Mouse (Mus musculus): ENCODE data around the gene Wt1.

Gene Wt1

DNA sequence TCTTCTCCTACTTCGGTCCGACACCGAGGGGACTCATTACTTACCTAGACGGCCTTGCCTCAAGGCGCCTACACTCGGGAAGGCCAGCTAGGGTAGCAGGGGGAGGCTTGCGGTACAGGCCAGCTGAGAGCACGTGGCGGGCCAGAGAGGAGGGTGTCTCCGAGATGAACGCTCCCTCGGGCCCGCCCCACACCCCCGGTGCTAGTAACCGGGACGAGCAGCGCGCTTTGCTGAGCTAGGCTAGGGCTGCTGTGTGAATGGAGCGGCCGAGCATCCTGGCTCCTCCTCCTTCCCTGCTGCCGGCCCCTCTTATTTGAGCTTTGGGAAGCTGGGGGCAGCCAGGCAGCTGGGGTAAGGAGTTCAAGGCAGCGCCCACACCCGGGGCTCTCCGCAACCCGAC, at the start of gene Wt1:
Wt1 (plus strand) TSS at position 251 of the 400 bp plus-strand sequence.
- DNase-seq (ENCODE audit: extremely low spot score, low read depth, low spot score): no peak

DNA sequence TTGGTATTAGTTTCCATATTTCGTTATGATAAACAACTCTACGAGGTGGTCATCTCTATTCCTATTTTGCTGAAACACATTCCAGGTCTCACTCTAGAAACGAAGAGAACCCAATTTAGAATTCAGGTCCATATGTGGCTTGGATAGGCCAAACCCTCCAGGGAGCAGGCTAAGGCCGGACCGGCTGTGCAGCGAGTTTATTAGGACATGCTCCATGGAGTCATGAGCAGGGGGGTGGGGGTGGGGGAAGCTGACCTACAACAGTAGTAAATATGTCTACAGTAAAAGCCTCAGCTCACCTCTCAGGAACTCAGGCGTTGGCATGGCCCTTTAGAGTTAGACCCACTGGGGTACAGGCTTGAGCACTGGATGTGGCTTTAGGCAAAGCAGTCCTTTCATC, 49.2 kb upstream of the Wt1 start:
- no peak for DNase-seq (ENCODE audit: extremely low spot score, low read depth, low spot score)

DNA sequence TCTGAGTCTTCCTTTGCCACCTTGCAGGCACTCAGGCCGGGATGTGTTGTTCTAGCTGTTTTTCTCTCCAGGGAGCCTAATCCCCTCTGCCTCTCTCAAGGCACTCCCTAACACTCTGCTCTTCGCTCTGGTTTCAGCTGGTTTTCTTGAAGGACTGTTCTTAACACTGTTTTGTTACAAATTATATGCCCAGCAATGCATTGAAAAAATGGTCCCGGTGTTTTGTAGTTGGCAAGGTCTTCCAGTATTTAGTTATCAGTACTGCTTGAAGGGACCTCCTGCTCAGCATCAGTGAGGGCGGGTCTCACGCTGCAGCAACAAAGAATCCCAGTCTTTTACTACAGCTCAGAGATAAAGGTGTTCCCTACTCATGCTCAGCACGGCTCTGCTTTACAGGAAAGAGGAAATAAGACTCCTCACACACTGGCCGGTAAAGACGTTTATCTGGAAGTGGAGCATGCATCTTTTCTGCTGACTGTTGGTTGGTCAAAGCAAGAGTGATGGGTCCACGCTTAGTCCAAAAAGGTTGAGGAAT, 44.0 kb upstream of the Wt1 start:
- DNase-seq (ENCODE audit: extremely low spot score, low read depth, low spot score): no peak

DNA sequence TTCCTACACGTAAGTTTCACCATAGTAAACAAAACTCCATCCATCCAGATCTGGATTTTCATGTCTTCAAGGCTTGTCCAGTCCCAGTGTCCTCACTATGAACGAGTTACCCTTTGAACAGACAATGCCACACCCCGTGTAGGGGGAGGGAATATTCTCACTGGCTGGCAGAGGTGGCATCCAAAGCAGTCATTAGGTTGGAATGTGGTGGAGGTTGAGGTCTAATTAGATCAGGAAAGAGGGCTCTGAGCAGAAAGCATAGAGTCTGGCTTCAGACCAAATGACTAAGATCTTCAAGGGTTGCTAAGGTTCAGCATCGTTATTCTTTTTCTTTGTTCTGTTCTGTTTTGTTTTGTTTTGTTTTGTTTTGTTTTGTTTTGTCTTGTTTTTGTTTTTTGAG, 42.3 kb upstream of the Wt1 start:
- no peak for DNase-seq (ENCODE audit: extremely low spot score, low read depth, low spot score)

DNA sequence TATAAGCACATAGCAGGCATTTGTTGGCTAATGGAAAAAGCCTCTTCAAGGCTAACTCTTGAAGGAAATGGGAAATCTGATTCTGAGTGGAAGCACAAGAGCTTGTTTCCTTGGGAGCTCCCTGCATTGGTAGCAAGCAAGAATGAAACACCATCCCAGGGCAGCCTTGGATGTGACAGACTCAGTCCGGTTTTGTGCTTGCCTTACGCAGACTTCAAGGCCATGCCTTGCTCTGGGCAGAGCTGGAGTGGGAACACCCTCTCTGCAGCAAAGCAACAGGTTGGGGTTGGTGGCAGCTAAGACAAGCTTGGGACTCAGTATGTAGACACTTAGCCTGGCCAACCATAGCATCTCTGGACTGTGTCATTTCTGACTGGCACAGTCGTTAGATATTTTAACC, 40.2 kb upstream of the Wt1 start:
- DNase-seq (ENCODE audit: extremely low spot score, low read depth, low spot score): no peak

DNA sequence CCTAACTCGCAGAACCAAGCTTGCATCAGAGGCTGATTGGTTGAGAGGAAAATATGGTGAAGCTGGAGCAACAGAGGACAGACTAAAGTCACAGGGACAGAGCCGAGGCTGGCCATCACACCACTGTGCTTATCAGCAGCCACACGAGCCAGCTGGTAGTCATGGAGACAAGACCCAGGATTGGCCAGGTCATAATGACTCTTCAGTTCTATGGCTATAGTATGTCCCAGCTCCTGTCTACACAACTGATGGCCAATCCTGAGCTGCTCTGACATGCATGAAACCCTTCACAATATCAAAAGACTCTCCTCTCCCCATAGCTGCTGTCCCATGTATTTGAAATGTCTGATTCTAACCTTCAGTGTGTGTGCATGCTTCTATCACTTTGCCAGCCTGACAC, 38.3 kb upstream of the Wt1 start:
- DNase-seq (ENCODE audit: extremely low spot score, low read depth, low spot score): no peak

DNA sequence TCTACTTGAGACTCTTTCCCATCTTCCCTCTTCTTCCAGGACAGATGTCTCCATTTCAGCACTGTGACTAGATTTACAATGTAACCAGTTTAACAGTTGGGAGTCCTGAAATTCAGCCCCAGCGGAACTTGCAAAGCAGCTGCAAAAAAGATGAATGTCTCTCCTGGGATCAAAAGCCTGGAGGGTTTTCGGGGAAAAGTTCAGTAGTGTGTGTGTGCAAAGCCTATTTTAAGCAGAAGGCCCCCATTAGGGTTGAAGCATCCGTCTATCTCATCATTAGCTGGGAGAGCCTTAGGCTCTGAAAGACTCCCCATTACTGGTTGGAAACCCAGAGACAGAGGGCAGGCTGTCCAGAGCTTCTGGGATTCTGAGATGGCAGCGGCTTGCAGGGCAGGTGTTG, 37.2 kb upstream of the Wt1 start:
- no peak for DNase-seq (ENCODE audit: extremely low spot score, low read depth, low spot score)

DNA sequence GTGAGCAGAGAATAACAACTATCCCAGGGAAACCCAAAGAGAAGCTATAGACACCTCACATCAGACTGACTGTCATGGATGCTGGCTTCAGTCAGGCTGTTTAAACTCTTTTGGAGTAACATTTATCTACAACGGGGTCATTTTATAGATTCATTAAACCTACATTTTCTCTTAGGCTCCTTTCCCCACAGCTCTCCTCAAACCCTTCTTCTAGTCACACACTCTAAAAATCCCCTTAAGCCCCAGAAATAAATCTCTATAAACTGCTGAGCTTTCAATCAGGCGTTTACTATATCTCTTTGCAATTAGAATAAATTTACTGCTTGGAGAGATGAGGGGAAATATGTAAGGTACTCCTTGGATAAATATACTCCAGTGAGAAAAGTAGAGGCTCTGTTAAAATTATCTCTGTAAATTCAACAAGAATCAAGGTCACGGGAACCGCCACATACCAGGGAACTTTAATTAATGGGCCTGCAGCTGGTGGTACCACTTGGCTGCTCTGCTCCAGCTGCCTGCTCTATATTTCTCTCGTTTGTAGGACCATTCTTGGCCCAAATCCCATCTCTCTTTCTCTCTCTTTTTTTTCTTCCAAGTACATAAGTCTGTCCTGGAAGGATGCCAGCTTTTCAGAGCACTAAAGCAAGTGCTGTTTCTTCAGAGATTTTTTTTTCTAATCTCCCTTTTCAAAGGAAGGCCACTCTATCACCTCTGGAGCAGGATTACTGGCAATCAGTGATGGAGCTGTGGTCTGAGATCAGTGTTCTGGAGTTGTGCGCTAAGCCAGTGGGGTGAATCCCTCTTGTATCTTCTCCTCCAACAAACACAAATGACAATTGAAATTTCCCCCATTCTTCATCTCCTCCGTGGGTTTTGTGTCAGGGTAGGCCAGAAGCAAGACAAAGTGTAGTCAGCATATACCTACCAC, 36.5 kb upstream of the Wt1 start:
- no peak for DNase-seq (ENCODE audit: extremely low spot score, low read depth, low spot score)

DNA sequence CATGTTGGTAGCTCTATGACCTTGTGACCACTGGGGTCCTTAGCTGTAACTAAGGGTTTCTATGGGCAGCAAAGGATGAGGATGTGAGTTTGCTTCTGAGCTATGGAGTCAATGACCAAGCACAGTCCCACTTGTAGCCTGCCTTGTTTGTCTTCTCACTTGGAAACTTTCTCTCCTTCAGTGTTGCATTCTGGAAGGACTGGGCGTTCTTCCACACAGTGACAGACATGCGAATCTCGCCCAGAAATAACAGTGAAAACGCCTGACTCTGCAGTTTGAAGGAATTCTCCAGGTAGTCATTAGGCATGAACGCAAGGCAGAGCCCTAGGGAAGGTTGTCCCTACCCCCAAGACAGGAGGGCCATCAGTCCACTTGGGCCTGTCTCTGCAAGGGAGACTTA, 35.3 kb upstream of the Wt1 start:
- no peak for DNase-seq (ENCODE audit: extremely low spot score, low read depth, low spot score)

DNA sequence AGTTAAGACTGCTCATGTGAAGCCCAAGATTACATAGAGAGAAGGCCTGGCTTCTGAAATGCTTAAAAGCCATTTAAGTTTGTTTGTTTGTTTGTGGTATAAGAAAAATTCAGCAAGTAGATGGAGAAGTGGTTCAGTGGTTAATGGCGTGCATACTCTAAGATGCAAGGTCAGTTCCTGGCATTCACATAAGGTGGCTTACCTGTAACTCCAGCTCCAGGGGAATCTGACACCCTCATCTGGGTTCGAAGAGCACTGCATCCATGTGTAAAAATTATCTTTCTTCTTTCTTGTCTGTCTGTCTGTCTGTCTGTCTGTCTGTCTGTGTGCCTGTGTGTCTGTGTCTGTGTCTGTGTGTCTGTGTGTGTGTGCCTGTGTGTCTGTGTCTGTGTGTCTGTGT, 34.6 kb upstream of the Wt1 start, which contains the start of gene Gm11060:
Gm11060 (plus strand) TSS at position 301 of the 400 bp plus-strand sequence.
- no peak for DNase-seq (ENCODE audit: extremely low spot score, low read depth, low spot score)

DNA sequence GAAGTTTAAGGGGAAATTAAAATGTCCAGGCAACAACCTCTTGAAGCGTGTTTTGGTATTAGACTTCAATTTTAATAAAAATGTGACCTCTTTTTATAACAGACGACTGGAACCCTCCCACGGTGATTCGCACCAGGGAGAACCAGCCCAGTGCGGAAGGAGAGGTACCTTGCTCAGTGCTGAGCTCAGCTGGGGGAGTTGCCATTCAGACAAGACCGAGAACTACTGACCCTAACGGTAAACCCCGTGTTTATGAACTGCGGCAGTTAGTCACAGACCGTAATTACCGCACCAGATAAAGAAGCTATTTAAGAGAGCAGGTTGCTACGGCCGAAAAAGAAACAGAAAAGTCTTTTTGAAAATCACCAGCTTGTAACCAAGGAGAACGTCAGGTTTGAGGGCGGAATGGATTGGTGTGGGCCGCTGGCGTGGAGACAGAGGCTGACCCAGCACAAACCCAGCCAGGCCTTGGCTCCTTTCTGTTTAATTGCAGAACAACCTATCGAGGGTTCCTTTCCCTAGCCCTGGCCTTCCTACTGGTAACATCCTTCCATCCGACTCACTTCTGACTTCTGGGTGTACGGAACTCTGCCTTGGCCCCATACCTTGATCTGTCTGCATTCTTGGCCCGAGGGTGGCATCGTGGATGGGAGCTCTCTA, 28.9 kb upstream of the Wt1 start:
- DNase-seq (ENCODE audit: extremely low spot score, low read depth, low spot score): no peak

DNA sequence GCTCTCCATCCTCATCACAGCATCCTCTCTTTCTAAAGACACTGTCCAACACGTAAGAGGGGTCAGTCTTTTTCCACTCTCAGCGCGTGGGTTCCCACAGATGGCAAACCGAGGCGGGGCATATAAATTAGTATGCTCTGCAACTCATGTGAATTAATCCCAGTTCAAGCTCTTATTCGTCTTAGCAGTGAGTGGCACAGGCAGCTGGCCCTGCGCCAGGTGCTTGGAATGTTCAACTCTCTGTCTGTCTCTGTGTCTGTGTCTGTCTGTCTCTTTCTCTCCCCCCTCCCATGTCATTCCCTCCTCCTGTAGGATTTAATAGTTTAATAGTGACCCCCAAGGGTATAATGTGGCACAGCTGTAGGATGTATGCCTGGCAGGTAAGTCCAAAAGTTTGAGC, 26.9 kb upstream of the Wt1 start:
- DNase-seq (ENCODE audit: extremely low spot score, low read depth, low spot score): no peak

DNA sequence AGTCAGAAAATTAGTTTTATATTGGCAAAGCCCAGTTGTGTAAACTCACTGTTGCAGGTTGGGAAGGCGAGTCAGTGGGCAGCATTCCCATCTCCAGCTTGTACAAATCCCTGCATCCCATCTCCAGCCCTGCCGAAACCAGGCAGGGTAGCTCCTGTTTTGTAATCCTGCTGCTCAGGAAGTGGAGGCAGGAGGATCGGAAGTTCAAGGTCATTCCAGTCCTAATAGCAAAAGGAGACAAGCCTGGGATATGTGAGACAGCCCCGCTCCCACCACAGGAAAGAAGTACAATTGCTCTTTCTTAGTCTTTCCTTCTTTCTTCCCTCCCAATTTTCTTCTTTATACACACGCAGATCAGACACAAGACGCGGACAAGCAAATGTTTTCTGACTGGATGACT, 25.8 kb upstream of the Wt1 start:
- DNase-seq (ENCODE audit: extremely low spot score, low read depth, low spot score): no peak

DNA sequence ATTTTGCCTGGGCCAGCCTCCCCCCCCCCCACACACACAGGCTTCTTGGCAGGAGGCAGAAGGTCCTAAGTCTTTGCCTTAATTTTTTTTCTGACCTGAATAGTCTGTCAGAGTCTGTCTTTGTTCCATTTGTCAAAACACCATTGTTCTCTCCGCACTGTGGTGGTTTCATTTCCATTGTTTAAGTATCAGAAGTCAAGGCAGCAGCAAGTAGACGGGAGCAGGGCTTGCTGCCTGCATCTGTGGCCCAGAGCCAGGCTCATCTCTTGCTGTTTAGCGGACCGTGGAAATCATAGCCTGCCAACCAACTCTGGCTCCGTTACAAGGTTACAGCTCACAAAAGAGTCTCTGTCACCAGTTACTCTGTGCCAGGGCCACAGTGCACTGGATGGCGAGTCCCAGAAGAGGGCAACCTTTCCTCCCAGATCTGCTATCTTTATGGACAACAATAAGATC, 17.6 kb upstream of the Wt1 start:
- DNase-seq (ENCODE audit: extremely low spot score, low read depth, low spot score): no peak

DNA sequence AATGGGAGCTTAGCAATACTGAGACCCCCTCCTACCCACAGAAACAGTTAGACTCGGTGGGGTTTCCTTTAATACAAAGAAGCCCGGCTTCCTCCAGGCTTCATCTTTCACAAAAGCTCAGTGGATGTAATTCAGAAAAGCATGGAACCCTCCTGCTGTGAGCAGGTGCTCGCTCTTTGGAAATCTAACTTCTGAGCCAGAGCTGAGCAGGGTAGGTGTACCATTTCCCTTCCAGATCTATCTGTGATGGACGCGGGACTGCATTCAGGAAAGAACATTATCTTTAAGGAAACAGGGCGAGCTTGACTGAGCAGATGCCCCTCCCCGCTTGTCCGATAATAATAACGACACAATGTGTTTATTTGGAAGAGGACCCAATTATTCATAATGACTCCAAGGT, 12.3 kb upstream of the Wt1 start:
- no peak for DNase-seq (ENCODE audit: extremely low spot score, low read depth, low spot score)

DNA sequence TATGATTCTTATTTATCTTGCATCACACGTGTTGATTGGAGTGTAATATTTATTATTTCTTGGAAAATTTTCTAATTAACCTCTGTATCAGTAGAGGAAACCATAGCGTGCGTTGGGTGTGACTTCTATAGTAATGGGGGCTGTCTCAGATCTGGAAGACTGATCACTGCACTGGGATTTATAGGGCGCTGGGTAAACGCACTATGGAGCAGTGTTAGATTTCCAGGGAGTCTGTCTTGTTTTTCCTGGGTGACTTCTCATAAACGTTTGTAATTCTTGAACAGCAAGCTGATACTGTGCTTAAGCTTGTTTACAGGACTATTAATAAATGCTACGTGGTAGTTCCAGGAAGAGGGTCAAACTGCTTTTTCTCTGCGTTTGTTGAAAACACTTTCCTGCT, 8.7 kb upstream of the Wt1 start:
- DNase-seq (ENCODE audit: extremely low spot score, low read depth, low spot score): no peak

DNA sequence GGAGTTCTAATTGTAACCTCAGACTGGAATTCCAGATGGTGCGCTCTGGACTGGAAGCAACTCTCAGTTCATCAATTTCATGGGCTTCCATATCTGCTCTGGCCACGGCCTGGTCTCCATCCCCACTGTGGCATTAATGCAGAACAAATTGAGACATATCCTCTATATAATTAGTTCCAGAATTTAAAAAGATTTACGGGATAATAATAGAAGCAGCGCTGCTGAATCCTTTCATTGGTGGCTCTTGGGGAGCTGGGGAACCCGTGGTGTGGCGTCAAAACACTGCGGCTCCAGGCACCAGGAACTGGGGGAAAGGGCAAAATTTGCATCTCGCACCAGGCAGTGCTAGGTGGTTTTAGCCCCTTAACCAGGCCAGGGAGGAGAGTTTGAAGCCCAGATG, 4.1 kb upstream of the Wt1 start:
- DNase-seq (ENCODE audit: extremely low spot score, low read depth, low spot score): no peak

DNA sequence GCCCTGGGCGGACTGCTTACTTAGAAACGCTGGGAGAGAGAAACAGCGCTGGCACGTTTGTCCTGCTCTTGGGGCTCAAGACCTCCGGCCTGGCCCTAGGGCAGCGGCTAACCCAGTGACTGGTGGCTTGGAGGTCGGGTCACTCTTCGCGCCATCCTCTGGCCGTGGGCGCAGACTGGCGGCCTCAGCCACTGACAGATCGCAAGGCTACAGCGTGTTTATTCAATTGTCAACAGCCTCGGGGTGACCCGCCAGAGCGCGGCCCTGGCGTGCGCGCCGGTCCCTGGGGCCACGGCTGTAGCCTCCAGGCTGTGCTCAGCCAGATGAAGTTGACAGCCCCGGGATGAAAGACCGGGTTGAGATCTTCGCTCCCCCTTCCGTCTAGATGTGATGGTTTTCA, 3.4 kb upstream of the Wt1 start:
- no peak for DNase-seq (ENCODE audit: extremely low spot score, low read depth, low spot score)

DNA sequence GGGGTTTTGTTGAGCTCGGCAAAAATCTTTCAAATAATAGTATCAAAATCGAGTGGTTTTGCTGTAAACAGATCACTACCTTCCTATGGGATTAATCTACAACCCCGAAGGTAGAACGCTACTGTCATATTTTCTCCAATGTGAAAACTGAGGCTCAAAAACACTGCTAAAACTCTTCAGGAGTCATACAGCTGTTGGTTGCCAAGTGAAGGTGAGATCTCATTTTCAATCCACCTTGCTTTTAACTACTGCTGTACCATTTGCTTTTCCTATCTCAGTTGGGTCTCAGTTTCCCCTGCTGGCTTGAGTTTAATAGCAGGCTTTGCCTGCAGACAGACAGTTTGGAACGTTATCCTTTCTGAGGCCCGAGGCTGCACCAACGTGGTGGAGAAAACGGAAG, 2.9 kb upstream of the Wt1 start:
- DNase-seq (ENCODE audit: extremely low spot score, low read depth, low spot score): no peak

DNA sequence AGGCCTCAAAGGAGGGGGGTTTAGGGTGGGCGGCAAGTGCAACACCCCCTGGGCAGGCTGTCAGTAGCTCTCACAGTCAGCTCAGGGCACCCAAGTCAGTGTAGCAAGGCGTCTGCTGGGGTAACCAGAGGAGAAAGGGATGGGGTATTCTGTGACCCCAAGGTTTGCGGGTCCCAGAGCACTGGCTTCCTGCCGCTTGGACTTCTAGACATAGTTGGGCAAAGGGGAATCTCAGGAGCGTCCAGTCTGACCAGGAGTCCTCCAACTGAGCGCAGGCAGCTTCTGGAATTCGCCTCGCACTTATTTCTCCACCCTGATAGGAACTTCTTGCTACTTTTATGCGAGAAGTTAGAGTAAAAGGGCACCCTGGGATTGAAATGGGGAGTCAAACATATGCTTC, 2.4 kb upstream of the Wt1 start:
- no peak for DNase-seq (ENCODE audit: extremely low spot score, low read depth, low spot score)

DNA sequence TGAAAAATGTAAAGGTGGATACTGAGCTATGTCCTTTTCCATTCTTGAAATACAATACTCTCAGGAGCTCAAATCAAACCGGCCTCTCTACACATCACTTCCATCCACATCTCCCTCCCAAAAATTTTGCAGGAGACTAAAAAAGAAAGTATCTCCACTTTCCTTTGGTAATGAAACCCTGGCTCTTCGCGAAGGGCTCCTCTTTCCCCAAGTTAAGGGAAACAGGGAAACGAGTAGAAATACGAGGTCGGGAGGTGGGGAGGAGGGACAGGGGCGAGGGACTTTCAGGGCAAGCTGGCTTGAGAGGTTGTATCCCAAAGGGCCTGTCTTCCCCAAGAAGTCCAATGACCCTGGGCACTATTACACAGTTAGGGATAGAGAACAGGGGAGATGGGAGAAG, 1.9 kb upstream of the Wt1 start:
- DNase-seq (ENCODE audit: extremely low spot score, low read depth, low spot score): no peak

DNA sequence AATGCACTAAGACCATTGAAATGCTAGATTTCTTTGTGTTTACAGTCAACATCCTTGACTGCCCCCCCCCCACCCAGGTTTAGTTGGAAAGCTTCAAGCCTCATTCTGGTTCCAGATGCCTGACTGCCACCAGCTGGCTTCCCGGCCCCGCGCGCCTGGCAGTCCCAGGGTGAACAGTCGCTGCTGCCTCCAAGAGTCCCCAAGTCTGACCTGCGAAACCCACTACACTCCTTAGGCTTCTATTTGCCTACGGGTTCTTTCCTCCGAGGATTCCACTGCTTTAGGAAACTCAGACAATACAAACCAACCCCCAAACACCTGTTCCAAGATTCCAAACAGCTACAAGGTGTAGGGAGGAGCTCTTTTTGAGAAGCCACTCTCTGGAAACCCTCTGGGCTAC, 1.1 kb upstream of the Wt1 start:
- no peak for DNase-seq (ENCODE audit: extremely low spot score, low read depth, low spot score)
